Mouse (Mus musculus): ENCODE measurements around the gene Map6.

DNA sequence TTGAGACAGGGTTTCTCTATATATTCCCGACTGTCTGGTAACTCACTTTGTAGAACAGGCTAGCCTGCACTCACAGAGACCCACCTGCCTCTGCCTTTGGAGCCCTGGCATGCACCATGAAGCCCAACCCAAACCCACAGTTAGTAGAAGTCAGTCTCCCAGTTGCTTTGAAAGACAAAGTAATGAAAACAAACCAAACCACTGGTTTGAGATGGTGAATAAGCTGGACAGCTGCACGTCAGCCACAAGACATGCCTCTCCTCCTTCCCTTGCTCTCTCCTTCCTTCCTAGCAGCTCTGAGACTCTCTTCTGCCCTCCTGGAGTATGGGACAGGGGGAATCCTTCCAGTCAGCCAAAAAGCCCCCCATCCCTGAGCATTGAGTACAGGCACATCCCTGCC lies 94.9 kb downstream of the Map6 start:
- TF ChIP-seq CTCF (IDR thresholded peaks at IDR 0.05; ENCODE audit: low read depth) (no peak), EP300 (IDR thresholded peaks at IDR 0.05; ENCODE audit: low read depth) (no peak)

All from liver, embryonic 14.5 days (tissue).